Mouse (Mus musculus) spleen, postnatal 14 days (tissue): Measurements from ENCODE around the gene Tk1.
"Not testable (repeated sequence)": the region's sequence is repeated elsewhere in the genome, so short reads cannot be mapped to it uniquely, and the experiment has no call there.

Experiments
- DNase-seq, 2 experiments: peaks; one replicate each; pipeline ENCODE4 v3.0.0; 2021 to 2022; ENCODE audit warnings: low spot score in 2 of 2

The Tk1 gene

DNA sequence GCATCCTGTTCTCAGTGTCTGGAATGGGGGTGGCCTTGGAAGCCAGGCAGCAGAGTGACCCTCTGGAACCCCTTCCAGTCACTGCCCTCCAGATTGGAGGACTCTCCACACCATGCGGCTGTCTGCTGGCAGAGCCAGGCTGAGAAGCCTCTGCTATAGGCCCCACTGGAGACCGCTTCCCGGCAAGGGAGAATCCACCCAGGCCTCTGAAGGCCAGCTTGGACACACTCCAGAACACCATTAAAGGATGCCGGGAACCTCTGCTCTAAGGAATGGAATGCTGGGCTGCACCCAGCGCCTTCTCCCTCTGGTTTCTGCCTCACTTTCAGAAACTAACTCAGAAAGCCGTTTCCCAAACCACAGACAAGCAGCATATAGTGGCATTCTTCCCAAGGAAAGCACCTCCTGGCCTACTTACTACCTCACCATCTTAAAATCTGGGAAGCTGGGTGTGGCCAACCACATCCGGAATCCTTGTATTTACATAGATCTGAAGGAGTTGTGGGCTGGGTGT lies 3.1 kb downstream of the Tk1 start:
- no peak for DNase-seq

DNA sequence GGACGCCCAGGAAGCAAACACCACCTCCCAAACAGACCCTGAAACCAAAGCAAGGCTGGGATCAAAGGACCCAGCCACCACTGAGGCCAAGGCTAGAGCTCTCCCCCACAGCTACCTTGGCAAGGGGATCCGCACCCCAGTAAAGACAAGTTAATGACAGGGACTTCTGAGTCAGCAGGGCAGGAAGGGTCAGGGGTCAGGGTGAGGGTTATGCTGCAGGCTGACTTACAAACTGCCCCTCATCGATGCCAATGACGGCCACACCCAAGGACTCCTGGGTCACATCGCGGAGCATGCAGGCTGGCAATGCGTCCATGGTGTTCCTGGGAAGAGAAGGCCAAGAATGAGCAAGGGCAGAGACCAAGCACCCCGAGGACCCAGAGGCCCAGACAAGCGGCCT lies 4.0 kb downstream of the Tk1 start:
- DNase-seq, result no peak

DNA sequence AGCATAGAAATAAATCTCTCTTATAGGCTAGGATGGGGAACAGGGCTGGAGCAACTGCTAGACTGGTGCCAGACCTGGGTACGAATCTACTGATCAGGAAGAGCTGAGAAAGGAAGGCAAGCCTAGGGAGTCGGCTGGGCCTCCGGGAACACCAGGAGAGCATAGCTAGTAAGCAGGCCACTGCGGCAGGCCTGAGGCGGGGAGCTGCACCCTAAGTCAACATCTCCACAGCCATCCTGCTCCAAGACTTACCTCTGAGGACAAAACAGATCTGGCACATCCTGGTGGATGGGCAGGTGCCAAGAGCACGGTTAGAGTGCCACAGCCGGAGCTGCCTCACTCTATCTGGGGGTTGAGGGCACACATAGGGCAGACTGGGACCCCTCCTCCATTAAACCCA lies 5.7 kb downstream of the Tk1 start:
- DNase-seq, result no peak

DNA sequence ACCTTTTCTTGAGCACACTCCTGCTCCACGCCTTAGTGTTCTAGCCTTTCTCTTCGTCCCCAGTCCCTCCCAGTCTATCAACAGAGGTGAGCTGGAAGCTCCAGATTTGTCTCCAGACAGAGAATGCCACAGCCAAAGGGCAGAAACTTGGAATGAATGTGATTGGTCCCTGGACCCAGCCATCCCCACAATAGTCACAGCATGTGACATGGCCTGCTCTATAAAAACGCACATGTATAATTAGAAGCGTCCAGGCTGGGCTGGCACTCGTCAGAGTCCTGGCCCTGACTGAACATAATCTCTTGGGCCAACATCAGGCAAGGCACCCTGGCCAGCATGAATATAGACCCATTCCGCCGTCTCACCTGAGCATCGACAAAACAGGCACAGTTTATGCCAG lies 6.8 kb downstream of the Tk1 start:
- DNase-seq, result no peak

DNA sequence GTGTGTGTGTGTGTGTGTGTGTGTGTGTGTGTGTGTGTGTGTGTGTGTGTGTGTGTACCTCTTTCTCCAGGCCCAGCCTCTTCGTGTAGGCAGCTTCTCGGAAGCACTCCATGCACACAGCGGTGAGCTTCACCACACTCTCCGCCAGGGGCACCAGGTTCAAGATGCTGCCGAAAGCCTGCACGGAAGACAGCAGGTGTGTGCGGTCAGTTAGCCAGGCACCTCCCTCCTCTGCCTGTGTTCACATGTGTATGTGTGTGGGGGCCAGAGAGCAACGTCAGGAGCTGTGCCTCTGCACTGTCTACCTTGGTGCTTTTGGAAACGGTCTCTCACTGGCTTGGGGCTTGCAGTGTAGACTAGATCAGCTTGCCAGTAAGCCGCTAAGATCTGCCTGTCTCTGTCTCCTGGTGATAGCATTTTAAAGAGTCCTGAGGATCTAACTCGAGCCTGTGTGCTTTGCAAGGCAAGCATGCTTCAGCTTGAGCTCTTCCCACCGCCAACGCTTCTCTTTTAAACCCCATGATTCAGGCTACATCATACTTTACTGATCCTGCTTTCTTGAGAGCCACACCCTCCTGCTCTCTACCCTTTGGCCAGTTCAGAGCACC lies 9.4 kb downstream of the Tk1 start:
- no peak for DNase-seq

DNA sequence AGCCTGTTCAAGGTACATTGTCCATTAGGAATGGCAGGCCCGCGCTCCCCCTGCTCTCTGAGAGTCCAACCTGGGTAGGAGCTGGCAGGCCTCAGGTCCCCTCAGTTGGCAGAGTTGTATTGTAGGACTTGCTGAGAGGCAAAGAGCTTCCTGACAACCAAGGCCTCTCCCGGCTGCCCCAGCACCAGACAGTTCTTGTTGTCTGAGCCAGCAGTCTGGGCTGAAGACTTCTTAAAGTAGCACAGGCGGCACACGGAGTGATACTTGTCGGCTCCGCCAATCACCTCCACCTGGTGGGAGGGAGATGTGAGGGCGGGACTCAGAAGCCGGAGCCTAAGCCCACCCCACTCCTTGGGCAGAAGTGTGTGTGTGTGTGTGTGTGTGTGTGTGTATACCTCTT lies 10.0 kb downstream of the Tk1 start:
- not testable (repeated sequence) for DNase-seq

DNA sequence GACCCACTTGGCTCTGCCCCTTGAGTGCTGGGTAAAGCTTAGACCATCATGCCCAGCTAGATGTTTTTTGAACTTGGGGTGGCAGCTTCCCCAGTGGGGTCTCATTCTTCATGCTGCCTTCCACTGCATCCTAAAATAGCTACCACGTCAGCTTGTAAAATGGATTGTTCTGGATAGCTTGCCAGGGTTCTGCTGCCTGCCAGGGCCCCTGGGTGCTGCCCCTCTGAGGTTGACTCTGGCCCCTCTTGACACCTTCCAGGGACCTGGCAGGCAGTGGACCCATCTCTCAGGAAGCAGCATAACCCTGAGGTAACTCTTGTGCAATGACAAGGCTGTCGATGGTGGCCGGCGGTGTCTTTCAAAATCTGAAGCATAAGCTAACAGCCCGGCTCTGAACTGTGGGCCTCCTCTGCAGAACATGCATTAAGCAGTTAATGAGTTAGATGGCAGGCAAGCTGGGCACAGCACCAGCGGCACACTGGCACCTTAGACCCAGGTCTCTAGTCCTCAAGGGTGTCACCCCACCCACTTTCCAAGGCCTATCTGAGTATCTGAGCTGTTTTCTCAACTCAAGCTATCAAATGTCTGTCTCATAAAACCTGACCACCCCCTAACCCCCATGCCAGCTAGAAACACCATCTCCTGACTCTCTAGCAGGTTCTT lies 11.1 kb downstream of the Tk1 start:
- DNase-seq, result no peak

DNA sequence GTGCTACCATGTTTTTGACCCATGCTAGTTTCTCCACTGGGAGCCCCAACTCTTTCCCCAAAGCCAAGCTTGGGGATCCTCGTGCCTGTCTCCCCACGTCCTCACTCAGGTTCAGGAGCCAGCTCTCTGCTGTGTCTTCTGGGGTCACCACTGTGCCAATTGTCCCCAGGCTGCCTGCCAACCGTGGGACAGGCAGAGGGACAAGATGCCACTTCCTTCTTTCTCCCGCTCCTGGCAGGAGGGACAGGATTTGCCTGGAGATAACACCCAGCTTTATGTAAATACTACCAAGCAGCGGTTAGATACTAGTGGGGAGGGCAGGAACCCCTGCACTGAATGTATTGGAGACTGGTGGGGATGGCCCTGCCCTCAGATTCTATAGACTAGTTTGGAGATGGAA lies 12.0 kb downstream of the Tk1 start:
- DNase-seq, result no peak

DNA sequence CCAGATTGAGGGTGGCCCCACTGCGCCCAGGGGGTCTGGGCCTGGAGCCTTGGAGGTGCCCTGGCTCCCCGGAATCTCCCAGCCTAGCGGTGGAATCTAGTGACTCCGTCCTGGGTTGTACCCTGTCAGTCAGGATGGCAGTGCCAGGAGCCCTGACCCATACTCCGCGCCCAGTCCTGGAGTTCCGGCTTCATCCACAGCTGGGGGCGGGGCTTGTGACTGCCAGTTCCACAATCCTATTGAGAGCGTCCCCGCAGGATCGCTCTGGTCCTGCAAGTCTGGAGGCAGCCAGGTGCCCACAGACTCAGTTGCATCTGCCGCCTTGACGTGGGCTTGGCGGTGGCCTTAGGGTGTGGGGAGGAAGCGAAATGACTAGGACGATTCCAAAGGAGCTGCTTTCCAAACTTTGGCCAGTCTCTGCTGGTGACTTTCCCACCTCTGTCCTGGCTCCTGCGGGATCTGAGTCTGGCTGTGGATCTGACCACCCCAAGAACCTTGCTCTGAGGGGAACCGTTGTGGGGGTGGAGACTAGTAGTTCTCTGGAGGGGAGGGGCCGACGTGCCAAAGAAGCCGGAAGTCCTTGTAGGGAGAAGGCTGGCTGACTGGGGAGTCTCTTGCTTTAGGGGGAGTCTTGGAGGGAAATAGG lies 15.4 kb downstream of the Tk1 start:
- DNase-seq, result peak; percentile 57 to 72

DNA sequence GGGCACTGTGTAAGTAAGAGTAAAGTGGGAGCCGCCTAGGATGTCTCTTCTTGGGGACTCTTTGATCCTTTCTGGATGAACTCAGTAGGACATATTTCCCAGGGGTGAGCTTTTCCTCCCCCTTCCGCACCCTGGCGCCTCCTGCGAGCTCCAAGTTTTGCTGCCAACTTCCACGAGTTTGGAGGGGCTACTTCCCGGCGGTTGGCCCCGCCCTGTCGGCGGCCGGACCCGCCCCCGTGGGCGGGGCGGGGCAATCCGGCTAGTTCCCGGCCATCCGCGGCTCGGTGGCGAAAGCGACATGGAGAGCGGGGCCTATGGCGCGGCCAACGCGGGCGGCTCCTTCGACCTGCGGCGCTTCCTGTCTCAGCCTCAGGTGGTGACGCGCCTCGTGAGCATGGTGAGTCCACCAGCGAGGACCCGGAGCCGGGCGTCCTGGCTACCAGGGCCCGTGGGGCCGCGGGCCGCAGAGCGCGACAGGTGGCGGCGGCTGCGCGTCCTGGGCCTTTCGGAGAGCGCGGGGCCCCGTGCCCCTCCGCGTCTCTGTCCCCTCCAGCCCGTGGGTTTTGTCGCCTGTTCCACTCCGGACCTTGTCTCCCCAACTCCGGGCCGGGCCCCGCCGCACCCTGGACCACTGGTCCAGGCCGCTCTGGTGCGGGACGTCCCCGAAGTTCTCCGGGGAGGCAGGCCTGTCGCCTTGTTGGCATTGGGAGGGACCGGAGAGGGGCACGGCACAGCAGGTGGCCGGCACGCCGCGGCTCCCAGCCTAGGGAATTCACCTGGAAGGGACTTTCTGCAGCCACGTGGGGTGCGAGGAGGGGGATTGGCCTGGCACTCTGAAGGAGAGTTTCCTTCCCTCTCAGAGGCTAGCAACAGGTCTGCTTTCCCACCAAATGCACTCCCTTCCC lies 16.2 kb downstream of the Tk1 start, which contains the start of the genes Gm20708 and Syngr2:
Gm20708 (plus strand) TSS at position 262 of the 905 bp plus-strand sequence.
Syngr2 (plus strand) TSS at position 262 of the 905 bp plus-strand sequence.
- peak; percentile 61 to 73 for DNase-seq

DNA sequence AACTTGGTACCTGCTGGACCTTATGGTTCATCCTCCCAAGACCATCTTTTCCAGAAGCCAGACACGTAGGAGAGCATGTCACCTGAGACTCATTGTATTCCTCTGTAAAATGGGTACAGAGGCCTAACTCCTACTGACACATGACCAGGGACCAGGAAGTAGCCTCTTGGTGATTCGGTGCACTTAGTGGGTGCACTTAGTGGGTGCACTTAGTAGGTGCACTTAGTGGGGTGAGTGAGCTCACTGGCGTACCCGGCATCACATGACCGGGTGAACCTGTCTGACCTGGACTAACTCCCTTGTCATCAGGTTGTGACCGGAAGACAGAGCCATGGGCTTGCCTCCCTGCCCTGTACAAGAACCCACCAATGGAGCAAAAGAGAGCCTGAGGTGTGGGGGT lies 19.1 kb downstream of the Tk1 start:
- DNase-seq, result no peak

DNA sequence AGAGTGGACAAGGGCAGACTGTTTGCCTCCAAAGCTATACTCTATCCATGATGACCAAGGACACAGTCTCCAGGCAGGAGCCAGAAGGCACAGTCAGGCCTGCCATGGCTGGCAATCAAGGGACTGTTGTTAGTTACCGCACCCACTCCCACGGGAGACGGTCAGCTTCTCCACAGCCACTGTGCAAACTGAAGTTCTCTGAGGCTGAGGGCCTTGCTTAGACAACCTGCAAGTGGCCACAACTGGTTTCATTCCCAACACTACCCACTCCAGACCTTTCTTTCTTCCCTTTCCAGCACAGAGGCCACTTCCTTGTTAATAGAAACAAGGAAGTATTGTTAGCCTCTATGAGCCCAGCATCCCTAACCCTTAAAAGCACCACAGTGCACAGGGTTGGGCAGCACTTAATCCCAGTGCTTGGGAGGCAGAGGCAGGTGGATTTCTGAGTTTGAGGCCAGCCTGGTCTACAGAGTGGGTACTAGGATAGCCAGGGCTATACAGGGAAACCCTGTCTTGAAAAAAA lies 22.7 kb downstream of the Tk1 start:
- no peak for DNase-seq

DNA sequence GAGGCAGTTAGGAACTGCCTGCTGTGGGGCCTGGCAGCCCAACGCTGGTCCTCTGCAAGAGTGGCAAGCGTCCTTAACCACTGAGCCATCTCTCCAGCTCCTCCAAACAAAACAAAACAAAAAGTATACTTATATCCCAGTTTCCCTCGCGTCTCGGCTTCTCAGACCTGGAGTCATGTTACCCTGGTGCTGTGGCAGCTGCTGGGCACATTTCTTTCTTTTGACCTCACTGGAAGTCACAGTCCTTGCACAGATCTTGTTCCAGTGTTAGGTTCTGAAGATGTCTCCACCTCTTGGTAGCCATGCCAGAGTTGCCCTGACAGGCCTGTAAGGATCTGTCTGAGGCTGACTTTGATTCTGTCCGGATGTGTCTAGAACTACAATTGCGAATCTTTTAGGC lies 24.2 kb downstream of the Tk1 start:
- no peak for DNase-seq

DNA sequence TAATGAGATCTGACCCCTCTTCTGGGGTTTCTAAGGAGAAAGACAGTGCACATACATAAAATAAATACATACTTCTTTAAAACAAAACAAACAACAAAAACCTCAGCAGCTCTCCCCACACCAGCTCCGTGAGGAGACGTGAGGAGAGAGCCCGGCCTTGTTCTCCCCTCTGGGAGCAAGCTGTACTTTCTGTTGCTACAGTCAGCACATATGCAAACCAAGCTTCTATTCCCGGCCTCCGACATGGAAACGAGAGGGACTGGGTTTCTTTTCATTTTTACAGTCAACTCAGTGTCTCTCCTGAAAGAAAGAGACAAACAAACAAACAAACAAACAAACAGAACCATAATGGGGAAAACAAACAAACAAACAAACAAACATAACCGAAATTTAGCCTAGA lies 25.9 kb downstream of the Tk1 start:
- no peak for DNase-seq

DNA sequence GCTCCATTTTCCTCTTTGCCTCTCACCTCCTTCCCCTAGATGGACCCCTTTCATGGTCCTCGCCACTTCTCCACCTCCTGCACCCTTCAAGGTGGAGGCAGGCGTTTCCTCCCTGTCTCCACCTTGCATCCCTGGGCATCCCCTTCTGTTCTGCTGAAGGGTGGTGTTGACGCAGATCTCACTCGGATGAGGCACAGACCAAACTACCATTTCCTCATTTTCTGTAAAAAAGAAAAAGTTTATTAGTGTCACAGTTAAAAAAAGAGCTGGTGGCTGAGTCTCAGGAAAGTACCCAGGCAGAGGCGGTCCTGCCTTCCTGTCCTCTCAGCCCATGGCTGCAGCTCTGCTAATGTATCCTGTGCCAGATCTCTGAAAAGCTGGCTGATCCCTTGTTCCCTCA lies 26.7 kb downstream of the Tk1 start:
- DNase-seq, result no peak

DNA sequence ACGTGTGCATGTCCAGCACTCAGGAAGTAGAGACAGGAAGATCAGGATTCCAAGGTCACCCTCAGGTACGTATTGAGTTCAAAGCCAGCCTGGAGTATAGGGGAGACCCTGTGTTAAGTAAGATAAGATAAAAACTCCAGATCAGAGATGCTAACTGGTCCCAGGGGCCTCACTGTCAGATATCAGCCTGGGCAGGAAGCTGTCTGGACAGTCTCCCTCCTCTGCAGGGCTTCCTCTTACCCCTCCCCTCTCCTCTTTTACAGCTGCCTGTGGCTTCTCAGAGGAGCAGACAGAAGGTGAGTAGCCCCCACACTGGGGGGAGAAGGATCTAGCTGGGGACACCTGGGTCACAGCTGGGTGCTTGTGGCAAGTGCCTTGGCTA lies 27.7 kb downstream of the Tk1 start:
- DNase-seq, result no peak

DNA sequence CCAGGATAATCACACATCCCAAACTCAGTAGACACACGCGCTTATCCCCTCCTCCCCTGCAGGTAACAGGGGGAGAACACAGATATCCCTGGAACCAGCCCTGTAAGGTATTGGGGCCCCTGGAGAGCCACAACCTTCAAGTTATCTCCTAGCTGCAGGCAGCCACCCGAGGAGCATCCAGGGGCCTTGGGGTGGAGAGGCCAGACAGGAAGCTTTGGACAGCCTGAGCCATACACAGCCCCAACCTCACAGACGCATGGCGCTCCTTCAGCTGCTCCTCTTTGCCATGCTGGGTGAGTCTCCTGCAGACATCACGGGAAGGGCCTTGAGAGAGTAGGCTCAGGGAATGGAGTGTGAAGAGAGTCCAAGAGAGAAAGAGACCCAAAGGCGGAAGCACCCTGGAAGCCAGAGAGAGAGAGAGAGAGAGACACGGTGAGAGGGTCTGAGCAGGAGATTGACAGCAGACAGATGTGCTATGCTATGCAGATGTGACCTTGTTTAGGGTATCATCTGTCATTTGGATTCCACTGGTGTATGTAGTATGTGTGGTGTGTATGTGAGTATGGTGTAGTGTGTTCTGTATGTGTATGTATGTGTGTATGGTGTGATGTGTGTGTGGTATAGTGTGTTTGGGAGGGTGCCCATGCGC lies 28.3 kb downstream of the Tk1 start, which contains the start of gene 6030468B19Rik:
6030468B19Rik (plus strand) TSS at position 150 of the 649 bp plus-strand sequence.
- peak; percentile 40 to 58 for DNase-seq

DNA sequence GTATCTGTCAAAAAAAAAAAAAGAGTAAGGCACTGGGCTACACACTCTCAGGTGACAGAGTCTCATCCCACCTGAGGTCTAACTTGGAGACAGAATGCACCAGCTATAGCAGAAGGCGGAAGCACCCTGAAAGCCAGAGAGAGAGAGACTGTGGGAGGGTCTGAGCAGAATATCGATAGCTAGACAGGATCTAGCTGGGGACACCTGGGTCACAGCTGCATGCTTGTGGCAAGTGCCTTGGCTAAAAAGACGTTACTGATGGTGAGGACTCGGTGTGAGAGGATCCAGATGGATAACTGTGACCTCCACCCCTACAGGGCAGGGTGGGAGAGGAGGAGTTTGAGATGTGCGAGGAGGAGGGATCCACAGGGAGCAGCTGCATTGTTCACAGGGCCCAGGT lies 28.9 kb downstream of the Tk1 start:
- no peak for DNase-seq

DNA sequence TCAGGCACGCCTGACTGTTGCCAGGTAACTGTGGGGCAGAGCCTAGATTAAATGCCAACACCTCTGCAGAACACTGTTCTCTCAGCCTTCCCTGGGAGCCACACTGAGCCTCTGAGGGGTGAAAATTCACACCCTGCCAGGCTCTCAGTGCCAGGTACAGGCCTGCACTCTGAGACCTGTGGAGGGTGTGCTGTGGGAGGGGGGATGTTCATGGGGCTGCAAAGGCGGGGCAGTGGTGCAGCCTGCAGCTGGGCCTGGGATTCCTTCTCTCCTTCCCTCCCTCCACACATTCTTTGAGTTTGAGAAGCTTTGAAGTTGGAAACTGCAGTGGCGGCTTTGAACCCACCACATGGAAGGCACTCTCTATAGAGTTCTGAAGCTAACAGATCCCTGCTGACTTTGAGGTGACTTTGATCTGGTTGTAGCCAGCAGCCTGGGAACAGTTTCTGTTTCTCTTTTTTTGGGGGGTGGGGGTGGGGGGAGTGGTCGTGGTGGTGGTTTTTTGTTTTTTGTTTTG lies 31.8 kb downstream of the Tk1 start:
- no peak for DNase-seq

DNA sequence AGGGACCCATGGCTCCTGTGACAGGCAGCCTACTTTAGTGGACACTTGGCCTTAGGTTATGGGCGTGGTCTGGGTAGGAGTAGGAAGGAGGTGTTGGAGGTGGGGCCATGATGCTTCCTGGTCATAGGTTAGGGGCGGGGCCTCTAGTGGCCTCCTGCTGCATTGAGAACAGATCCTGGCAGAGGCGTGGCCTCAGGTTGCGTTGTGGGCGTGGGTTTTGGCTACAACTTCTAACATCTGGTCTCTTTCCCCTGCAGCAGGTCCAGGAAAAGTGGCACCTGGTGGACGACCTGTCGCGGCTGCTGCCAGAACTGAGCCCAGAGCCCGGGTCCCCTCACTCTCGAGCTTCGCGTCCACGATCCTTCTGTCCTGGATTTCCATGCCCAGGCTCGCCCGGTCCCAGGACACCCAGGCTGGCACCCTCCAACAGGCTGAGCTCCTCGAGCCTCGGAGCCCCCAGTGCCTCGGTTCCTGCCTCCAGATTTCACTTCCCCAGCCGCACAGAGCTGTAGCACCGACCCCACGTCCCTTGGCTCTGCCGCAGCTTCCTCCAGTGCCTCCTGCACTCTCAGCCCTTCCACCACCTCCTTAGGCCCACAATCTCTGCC lies 33.5 kb downstream of the Tk1 start:
- peak; percentile 70 to 77 for DNase-seq

DNA sequence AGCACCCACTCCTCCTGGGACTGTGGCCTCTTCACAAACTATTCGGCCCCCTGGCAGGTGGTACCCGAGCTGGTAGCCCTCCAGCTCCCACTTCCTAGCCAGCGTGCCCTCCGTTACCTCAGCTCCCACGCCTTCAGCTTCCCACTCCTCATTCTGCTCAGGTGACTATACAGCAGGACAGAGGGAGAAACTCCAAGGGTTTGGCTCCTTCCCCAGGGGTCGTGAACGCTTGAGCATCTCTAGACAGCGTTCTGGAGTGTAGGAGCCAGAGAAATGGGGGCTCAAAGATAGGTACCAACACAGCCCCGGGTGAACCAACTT lies 34.5 kb downstream of the Tk1 start:
- peak in 1 of 2 experiments; percentile 11 for DNase-seq
